Mouse (Mus musculus) kidney, postnatal 0 days (tissue): ENCODE measurements around the gene Agpat4. TPM values are rescaled to one million over a fixed set of nuclear protein-coding genes. Genes with fewer than 3 reads are reported as not detected.

Experiments
- ATAC-seq: fragments of 200-750 bp; cut with Nextera tagmentation; replicated peaks from 2 replicates; pipeline ENCODE4 v1.8.0; 2017; ENCODE audit warnings: low read depth, moderate number of reproducible peaks, moderate TSS enrichment, moderate library complexity; ENCODE audit not compliant: low FRiP score
- DNase-seq: peaks from one replicate; pipeline ENCODE4 v3.0.0-alpha.2; 2016; ENCODE audit warnings: low spot score
- H3K27ac ChIP-seq: fragments of 300-500 bp; sonication (generic); 2 replicates; pipeline ENCODE4 v1.5.1; 2014; ENCODE audit warnings: mild to moderate bottlenecking
- H3K27me3 ChIP-seq: fragments of 300-500 bp; sonication (generic); 2 replicates; pipeline ENCODE4 v1.6.1; 2014; ENCODE audit warnings: low read length, mixed read lengths; ENCODE audit not compliant: insufficient read depth
- H3K36me3 ChIP-seq: fragments of 300-500 bp; sonication (generic); 2 replicates; pipeline ENCODE4 v1.6.1; 2014; ENCODE audit warnings: low read length, mixed read lengths; ENCODE audit not compliant: insufficient read depth
- H3K4me1 ChIP-seq: fragments of 300-500 bp; sonication (generic); replicated peaks from 2 replicates; pipeline ENCODE4 v1.6.1; 2014; ENCODE audit warnings: antibody characterized with exemption, low read length, mixed read lengths; ENCODE audit not compliant: insufficient read depth
- H3K4me2 ChIP-seq: fragments of 300-500 bp; sonication (generic); 2 replicates; pipeline ENCODE4 v1.6.1; 2014; ENCODE audit warnings: mild to moderate bottlenecking, low read length, moderate library complexity, mixed read lengths
- H3K4me3 ChIP-seq: fragments of 300-500 bp; sonication (generic); replicated peaks from 2 replicates; pipeline ENCODE4 v1.5.1; 2014; ENCODE audit warnings: low read depth, low read length
- H3K9ac ChIP-seq: fragments of 300-500 bp; sonication (generic); 2 replicates; pipeline ENCODE4 v1.6.1; 2014; ENCODE audit warnings: low read depth, low read length
- H3K9me3 ChIP-seq: fragments of 300-500 bp; sonication (generic); replicated peaks from 2 replicates; pipeline ENCODE4 v1.6.1; 2016; ENCODE audit warnings: low read length, inconsistent platforms, mixed read lengths
- CTCF ChIP-seq: IDR thresholded peaks from 2 replicates; pipeline ENCODE4 v1.5.1; 2016; ENCODE audit warnings: antibody characterized with exemption, low read depth, mild to moderate bottlenecking, moderate library complexity
- WGBS: fragments of 180-500 bp; shearing (Covaris S2); extraction: QIAGEN DNeasy Blood & Tissue Kit; methylation state at CpG from one replicate; pipeline ENCODE4 v1.1.7; 2014; 5-methylcytosine and 5-hydroxymethylcytosine counted together
- polyA plus RNA-seq: library from polyadenylated mRNA; unstranded; fragments of >200 nt; fragmentation: Nextera tagmentation; extraction: Ambion mirVana; gene quantifications from 2 replicates; pipeline ENCODE4 v1.2.1, GENCODE M21; 2015

Agpat4 gene
- polyA plus RNA-seq, 1 experiment from 2014 or later = 15.5 TPM

- DNase-seq (no peak), ATAC-seq (no peak)
- WGBS = 59% methylated on average over 7 of the region's 7 CpGs
- H3K36me3 ChIP-seq = no peaks in the 10 kb centered on the region
- no peak overlapping the region for H3K27ac ChIP-seq
- peaks cover 9% of the 10 kb centered on the region for H3K9me3 ChIP-seq
- peaks cover 6% of the 10 kb centered on the region for H3K4me1 ChIP-seq
- H3K4me2 ChIP-seq = no peak overlapping the region
- no peak overlapping the region for H3K9ac ChIP-seq
- TF ChIP-seq CTCF = no peak
- no peaks in the 10 kb centered on the region for H3K27me3 ChIP-seq
- no peak overlapping the region for H3K4me3 ChIP-seq
These were observed 60.8 kb downstream of the Agpat4 start for GRCm38 (mm10) chr17:12179339-12179738.

- H3K27me3 ChIP-seq = no peaks in the 10 kb centered on the region
- H3K36me3 ChIP-seq = no peaks in the 10 kb centered on the region
- H3K27ac ChIP-seq = no peak overlapping the region
- no peak for TF ChIP-seq CTCF
- ATAC-seq (no peak), DNase-seq (no peak)
- no peak overlapping the region for H3K4me2 ChIP-seq
- 75% methylated on average over 2 of the region's 2 CpGs for WGBS
- peaks cover 6% of the 10 kb centered on the region for H3K4me1 ChIP-seq
- H3K4me3 ChIP-seq = no peak overlapping the region
- no peak overlapping the region for H3K9ac ChIP-seq
- H3K9me3 ChIP-seq = peaks cover 9% of the 10 kb centered on the region
These were observed 61.3 kb downstream of the Agpat4 start for GRCm38 (mm10) chr17:12179766-12180165.

- H3K4me3 ChIP-seq = no peak overlapping the region
- H3K27me3 ChIP-seq = no peaks in the 10 kb centered on the region
- no peak overlapping the region for H3K4me2 ChIP-seq
- no peak for TF ChIP-seq CTCF
- 61% methylated on average over 5 of the region's 5 CpGs for WGBS
- H3K4me1 ChIP-seq = peaks cover 6% of the 10 kb centered on the region; the same call in 1 of the 2 replicates
- H3K9ac ChIP-seq = no peak overlapping the region
- H3K36me3 ChIP-seq = no peaks in the 10 kb centered on the region
- ATAC-seq = no peak
- H3K27ac ChIP-seq = no peak overlapping the region
- no peak for DNase-seq
- H3K9me3 ChIP-seq = no peaks in the 10 kb centered on the region; the same call in 1 of the 2 replicates
These were observed 64.4 kb downstream of the Agpat4 start for GRCm38 (mm10) chr17:12182702-12183485.

GRCm38 (mm10) chr17:12184283-12184682 lies 65.8 kb downstream of the Agpat4 start:
- no peaks in the 10 kb centered on the region for H3K9me3 ChIP-seq
- DNase-seq (no peak), ATAC-seq (no peak)
- H3K4me1 ChIP-seq = 0 out of 2 replicates have a peak, but pooled peaks cover 6% of the 10 kb centered on the region
- H3K27ac ChIP-seq = no peak overlapping the region
- H3K27me3 ChIP-seq = no peaks in the 10 kb centered on the region
- no peak overlapping the region for H3K4me3 ChIP-seq
- H3K4me2 ChIP-seq = no peak overlapping the region
- WGBS = 63% methylated on average over 8 of the region's 8 CpGs
- no peak for TF ChIP-seq CTCF
- no peak overlapping the region for H3K9ac ChIP-seq
- H3K36me3 ChIP-seq = no peaks in the 10 kb centered on the region

GRCm38 (mm10) chr17:12185855-12186254 lies 67.4 kb downstream of the Agpat4 start:
- no peaks in the 10 kb centered on the region for H3K9me3 ChIP-seq
- no peak for TF ChIP-seq CTCF
- H3K4me2 ChIP-seq = no peak overlapping the region
- H3K27ac ChIP-seq = no peak overlapping the region
- no peak for DNase-seq
- H3K9ac ChIP-seq = no peak overlapping the region
- no peak for ATAC-seq
- no peaks in the 10 kb centered on the region for H3K36me3 ChIP-seq
- no peaks in the 10 kb centered on the region for H3K27me3 ChIP-seq
- H3K4me3 ChIP-seq = no peak overlapping the region
- 94% methylated on average over 4 of the region's 4 CpGs for WGBS
- H3K4me1 ChIP-seq = no peaks in the 10 kb centered on the region

- Histone ChIP-seq H3K27ac (no peak overlapping the region), H3K4me2 (no peak overlapping the region), H3K36me3 (no peaks in the 10 kb centered on the region), H3K27me3 (no peaks in the 10 kb centered on the region), H3K9ac (no peak overlapping the region), H3K4me1 (no peaks in the 10 kb centered on the region), H3K4me3 (no peak overlapping the region), H3K9me3 (no peaks in the 10 kb centered on the region)
- TF ChIP-seq CTCF = no peak
- 78% methylated on average over 3 of the region's 3 CpGs for whole genome bisulfite sequencing
- no peak for ATAC-seq
- no peak for DNase-seq
These were observed 67.8 kb downstream of the Agpat4 start for GRCm38 (mm10) chr17:12186341-12186740.
